Mouse (Mus musculus) pancreas, adult 10 weeks (tissue): ENCODE results near the gene Tceal5. TPM values are rescaled to one million over a fixed set of nuclear protein-coding genes. Genes with fewer than 3 reads are reported as not detected.

Experiments used
- polyA plus RNA-seq: library from polyadenylated mRNA; stranded (reverse); fragments of 350-450 nt; fragmentation: Illumina TruSeq; extraction: RNeasy Lipid Tissue Mini Kit (QIAGEN cat#74804); gene quantifications from one replicate; pipeline ENCODE4 v1.2.3, GENCODE M21; 2015; ENCODE audit warnings: low read depth, low replicate concordance; ENCODE audit not compliant: insufficient read depth

Tceal5 gene
- not detected for polyA plus RNA-seq

DNA sequence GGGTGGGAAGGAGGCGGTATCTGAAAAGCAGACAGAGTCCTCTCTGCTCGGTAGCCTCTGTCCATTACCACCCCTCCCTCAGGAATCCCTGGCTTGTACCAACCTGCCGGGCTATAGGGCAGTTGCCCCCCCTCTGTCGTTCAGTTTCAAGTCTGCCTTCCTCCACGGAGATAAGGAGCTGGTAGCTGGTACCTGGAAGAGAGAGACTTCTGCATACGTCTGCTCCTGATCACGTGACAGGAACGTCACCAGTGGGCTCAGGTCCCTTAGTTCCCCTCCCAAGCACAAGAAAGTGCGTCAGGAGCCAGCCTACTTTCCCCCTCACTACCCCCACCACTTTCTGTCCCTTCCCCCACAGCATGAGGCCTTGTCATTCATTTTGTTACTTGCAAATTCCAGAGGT lies at the start of gene Tceal5:
Tceal5 (minus strand) TSS at position 213 of the 403 bp plus-strand sequence.

DNA sequence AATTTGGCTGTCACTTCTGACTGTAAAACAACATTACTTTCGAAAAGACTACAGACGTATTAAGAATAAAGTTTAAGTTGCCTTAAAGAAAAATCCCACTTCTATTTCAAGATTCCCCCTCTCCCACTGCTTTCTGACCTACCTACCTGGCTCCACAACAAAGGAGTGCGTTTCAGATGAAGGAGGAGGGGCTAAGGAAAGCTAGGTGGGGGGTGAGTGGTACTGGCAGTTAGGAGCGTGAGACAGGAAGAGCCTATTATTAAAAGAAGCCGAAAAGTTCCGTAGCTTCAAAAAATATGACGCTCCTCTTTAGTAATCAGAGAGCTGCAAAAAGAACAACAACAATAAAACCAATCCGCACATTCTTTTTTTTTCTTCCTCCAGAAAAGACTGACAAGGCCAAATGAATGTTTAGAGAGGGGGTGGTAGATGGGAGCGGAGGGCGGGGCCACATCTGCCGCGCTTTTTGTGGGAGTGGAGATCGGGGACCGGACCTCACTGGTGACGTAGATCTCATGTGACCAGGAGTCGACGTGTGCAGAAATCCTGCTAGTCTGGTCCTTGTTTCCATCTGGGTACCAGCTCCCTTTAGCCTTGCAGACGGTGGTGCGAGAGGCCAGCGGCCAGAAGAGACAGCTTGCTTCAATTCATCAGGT lies 41.0 kb upstream of the Tceal5 start, which contains the start of gene Tceal9:
Tceal9 (plus strand) TSS at position 506 of the 656 bp plus-strand sequence.

DNA sequence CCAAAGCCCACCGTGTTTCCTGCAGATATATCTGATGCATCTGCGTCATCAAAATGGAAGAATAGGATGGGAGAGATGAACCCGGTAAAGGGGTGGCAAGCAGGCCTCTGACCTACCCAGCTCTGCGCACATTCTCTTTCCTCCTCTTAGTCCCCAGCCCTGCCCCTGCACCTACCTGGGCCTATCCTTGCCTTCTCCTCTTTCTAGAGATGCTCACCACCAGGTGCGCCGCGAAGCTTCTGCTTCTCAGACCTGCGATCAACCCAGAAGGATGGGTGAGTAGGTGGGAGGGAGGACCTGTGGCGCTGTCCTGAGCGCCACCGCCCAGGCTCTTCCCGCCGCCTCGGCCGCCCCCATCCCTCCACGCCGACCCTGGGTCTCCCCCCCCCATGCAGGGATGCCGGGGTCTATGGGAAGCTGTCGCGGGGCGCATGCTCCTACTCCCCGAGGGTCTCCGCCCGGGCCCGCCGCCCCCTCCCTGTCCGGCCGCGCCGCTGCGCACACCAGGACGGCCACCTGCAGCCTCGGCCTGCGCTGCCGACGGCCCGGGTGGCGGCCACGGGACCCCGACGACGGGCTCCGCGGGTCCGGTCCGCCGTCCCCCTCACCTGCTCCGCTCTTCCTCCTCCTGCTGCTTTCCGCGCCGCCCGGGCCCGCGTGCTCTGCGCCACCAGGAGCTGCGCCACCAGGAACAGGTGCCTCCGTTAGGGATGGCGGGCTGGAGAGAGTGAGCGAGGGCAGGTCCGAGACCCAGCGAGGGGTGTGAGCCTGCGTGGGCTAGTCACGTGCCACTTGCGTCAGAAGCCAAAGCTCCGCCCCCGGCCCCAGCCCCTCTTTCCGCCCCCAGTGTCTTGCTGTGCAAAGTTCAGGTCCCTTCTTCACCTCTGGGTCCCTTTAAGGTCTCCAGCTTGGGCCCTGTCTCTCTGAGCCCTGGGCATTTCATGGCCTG lies 11.3 kb upstream of the Tceal5 start, which contains the start of the genes Tceal7 and Bex1:
Tceal7 (plus strand) TSS at position 51 of the 949 bp plus-strand sequence.
Bex1 (minus strand) TSS at position 785 of the 949 bp plus-strand sequence.

DNA sequence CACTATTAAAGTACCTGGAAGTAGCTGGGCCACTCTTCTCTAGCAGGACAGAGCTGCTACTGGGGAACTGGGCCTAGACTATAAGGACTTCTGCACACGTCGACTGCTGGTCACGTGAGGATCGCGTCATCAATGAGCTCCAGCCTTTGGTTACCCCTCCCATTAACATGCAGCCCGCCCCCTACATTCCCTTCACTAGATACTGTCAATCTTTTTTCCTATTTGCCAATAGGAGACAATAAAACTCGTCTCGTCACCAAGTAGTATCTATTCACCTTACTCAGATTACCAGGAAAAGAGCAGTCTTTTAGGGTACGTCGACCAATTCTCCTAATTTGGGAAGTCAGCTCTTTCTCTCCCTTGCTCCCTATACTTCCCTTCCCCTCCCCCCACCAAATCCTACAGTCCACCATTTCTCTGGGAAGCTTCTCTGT lies 31.5 kb downstream of the Tceal5 start, which contains the start of gene Tceal8:
Tceal8 (minus strand) TSS at position 225 of the 434 bp plus-strand sequence.

Other genes starting within 250 kb of the Tceal5 start
- 3.7 TPM for gene Arxes2, start 210.1 kb downstream of the Tceal5 start, polyA plus RNA-seq
- not detected for gene Arxes1, start 170.5 kb downstream of the Tceal5 start, polyA plus RNA-seq
- 17.4 TPM for gene Bex2, start 135.6 kb downstream of the Tceal5 start, polyA plus RNA-seq
- not detected for gene Nxf3, start 118.6 kb downstream of the Tceal5 start, polyA plus RNA-seq
- 5.6 TPM for gene Bex4, start 64.9 kb downstream of the Tceal5 start, polyA plus RNA-seq
- 17.8 TPM for gene Tceal8, start 31.5 kb downstream of the Tceal5 start, polyA plus RNA-seq
- gene Tceal7, start 10.9 kb upstream of the Tceal5 start, polyA plus RNA-seq = not detected
- gene Bex1, start 11.6 kb upstream of the Tceal5 start, polyA plus RNA-seq = 1.6 TPM
- 70.5 TPM for gene Tceal9, start 41.2 kb upstream of the Tceal5 start, polyA plus RNA-seq
- 25.5 TPM for gene Bex3, start 66.4 kb upstream of the Tceal5 start, polyA plus RNA-seq